Mouse (Mus musculus): Measurements from ENCODE around the gene Cln5.
A peak's percentile ranks its signal among the peaks of the same experiment; 100 is the strongest.

Gene Cln5

GRCm38 (mm10) chr14:103078006-103078912 is 8.2 kb downstream of the Cln5 start:
- no peak for DNase-seq (ENCODE audit: low read depth, low spot score)

DNA sequence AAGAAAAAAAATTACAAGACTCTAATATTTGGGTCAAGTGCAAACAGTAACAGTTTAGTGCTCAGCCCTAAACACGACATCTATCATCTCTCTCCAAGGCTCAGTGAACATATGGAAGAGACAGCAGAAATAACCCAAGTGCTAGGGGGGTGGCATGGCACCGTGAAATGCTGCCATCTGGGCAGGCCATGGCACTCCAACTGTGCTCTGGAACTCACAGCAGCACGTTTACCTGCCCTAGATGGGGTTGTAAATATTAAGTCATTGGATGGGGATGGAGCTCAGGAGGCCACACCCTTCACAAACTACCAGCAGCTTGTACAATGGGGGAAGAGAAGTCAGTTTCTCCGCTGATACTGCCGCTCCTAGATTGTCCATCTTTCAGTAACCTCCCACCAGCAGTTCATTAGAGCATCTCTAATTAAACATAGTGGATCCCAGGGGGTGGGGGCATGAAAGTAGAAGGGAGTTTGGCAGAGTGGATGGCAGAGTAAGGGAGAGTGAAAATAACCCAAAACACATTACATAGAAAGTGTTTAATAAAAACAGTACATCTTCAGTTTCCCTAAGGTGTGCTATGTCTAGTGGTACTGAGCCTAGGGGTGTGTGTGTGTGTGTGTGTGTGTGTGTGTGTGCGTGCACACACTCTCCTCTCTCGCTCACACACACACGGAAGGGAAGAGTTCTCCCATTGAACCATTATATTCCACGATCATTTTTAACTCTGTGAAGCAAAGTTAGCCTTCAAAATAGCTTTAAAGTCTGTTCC is 9.4 kb downstream of the Cln5 start:
- DNase-seq (ENCODE audit: low read depth, low spot score), result no peak

- DNase-seq (ENCODE audit: low read depth, low spot score), result no peak
Observed at GRCm38 (mm10) chr14:103085840-103086533, 16.0 kb downstream of the Cln5 start.

- no peak for DNase-seq (ENCODE audit: low read depth, low spot score)
Observed at GRCm38 (mm10) chr14:103086671-103087324, 16.8 kb downstream of the Cln5 start.

GRCm38 (mm10) chr14:103087846-103088245 is 17.8 kb downstream of the Cln5 start:
- no peak for DNase-seq (ENCODE audit: low read depth, low spot score)

- no peak for DNase-seq (ENCODE audit: low read depth, low spot score)
Observed at GRCm38 (mm10) chr14:103088624-103089023, 18.6 kb downstream of the Cln5 start.

DNA sequence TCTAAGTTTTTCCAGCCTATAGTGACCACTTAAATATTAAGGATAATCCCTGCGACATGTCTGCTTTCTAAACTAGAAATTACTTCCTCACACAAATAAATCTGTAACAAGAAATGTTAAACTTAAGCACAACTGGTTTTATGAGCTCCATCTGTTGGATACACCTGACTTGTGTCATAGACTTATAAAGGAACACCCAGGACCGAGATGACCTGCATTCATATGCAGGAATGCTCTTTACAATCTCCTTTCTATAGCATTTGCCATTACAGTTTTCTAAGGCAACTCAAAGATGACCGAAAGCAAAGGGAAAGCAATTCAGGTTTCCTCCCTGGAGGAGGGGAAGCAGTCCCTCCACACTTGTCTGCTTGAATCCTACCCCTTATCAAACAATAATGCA is 23.2 kb downstream of the Cln5 start:
- DNase-seq (ENCODE audit: low read depth, low spot score), result no peak

DNA sequence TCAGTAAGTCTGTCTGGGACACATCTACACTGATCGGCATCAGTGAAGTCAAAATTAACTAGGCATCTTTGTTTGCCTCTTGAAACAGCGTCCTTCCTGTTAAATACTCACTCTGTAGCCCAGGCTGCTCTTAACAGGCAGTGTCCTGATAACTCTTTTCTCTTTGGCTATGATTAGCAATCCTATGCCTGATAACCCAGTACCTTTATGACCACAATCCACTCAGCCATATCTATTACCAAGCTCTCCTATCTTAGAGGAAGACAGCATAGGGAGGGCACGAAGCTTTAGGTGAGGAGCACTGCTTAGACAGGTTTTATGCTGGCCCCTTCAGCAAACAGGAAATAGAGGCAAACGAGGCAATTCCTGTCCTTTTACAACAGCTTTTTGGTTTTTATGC is 23.7 kb downstream of the Cln5 start:
- no peak for DNase-seq (ENCODE audit: low read depth, low spot score)

DNA sequence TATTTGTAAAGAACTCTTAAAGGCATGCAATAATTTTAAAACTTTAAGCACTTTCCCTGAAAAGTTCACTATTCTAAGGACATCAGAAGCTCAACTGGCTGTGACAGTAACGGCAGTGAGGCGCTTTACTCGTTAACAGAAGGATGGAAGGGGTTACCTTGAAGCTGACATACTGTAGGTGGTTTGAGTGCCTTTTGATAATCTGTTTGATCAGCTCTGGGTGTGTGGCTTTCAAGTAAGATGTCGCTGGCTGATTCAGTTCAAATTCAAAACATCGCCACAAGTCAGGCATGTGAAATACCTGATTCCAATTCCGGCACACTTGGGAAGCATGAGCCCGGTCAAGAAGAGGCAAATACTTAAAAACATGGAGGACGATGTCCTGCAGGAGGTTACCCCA is 25.0 kb downstream of the Cln5 start:
- DNase-seq (ENCODE audit: low read depth, low spot score), result no peak

DNA sequence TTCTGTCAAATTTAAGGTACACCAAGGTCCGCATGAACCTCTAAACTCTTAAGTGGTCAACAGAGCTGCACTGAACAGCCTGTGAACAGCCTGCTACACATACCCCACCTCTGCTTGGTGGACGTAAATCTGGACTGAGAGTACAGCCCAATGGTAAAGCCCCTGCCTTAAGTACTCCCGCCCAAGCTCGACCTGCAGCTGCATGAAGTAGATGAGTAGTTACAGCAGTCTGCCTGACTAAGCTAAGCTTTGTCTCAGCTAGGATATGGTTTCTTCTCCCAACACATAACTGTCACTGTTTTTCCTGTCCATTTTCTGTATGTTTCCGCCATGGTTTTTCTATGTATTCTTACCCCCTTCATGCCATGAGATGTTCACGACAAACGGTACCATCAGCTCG is 25.8 kb downstream of the Cln5 start:
- DNase-seq (ENCODE audit: low read depth, low spot score), result no peak

- no peak for DNase-seq (ENCODE audit: low read depth, low spot score)
Observed at GRCm38 (mm10) chr14:103096621-103097020, 26.6 kb downstream of the Cln5 start.

- no peak for DNase-seq (ENCODE audit: low read depth, low spot score)
Observed at GRCm38 (mm10) chr14:103098213-103098586, 28.2 kb downstream of the Cln5 start.

- peak; percentile 63 for DNase-seq (ENCODE audit: low read depth, low spot score)
Observed at GRCm38 (mm10) chr14:103098587-103099235, 28.7 kb downstream of the Cln5 start.

DNA sequence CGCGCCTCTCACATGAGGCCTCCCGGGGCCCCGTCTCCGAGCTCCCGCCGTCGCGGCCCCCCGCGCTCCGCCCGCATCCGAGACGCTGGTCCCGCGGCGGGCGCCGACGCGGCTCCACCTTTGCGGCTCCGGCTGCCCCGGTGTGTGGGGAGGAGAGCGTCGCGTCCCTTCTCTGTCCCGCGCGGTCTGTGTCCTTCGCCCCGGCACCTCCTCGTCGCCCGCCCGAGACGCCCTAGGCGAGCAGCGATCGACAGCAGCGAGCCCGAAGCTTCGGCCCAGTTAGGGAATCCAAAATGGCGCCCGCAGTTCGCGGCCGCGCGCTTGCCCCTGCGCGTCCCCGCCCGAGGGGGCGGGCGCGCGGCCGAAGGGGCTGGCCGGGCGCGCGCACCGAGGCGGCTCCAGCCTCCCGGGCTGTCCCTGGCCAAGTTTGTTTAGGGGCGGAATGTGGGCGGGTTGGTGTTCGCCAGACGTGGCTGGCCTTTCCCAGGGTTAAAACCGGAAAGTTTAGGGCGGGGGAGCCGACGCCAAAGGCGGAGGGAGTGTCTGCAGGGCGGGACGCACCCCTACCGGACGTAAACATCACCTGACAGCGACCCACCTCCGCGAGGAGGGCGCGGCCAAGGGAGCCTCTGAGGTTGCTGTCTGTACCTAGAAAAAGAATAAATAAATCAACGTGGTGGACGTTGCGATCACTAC is 29.4 kb downstream of the Cln5 start, which contains the start of gene Fbxl3:
Gene Fbxl3 (minus strand): TSS at position 329 of the 696 bp plus-strand sequence.
- DNase-seq (ENCODE audit: low read depth, low spot score), result peak; percentile 74

DNA sequence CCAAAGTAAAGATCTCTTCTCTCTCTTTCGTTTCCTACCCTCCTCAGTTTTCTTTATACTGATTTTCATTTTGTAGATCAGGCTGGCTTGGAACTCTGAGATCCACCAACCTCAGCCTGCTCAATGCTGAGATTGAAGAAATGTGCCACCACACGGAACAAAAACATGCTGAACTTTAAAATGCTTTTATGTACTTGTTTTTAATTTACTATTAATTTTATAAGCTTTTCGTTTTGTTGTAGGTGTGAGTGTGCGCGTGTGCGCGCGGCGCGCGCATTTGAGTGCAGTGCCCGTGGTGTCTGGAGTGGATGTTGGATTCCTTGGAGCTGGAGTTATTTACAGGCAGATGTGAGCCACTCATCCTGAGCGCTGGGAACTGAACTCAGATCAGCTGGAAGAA is 30.3 kb downstream of the Cln5 start:
- no peak for DNase-seq (ENCODE audit: low read depth, low spot score)

DNA sequence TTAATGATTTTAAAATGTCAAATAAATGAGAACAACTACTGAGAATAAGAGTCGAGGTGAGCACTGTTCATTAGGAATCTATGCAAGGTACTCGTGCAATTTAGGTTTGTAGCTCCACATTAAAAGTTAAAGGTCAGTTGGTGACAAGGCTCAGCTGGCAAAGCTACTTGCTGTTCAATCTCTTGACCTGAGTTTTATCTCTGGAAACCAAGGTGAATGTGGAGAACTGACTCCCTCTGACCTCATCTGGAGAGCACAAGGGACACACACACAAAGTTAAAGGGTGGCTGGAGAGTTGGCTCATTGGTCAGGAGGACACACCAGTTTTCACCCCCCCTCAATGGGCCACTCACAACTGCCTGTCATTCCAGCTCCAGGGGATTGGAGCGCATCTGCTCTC is 31.2 kb downstream of the Cln5 start:
- no peak for DNase-seq (ENCODE audit: low read depth, low spot score)

- no peak for DNase-seq (ENCODE audit: low read depth, low spot score)
Observed at GRCm38 (mm10) chr14:103102246-103102645, 32.2 kb downstream of the Cln5 start.

- no peak for DNase-seq (ENCODE audit: low read depth, low spot score)
Observed at GRCm38 (mm10) chr14:103102731-103103335, 32.8 kb downstream of the Cln5 start.

- DNase-seq (ENCODE audit: low read depth, low spot score), result no peak
Observed at GRCm38 (mm10) chr14:103106301-103106700, 36.3 kb downstream of the Cln5 start.

DNA sequence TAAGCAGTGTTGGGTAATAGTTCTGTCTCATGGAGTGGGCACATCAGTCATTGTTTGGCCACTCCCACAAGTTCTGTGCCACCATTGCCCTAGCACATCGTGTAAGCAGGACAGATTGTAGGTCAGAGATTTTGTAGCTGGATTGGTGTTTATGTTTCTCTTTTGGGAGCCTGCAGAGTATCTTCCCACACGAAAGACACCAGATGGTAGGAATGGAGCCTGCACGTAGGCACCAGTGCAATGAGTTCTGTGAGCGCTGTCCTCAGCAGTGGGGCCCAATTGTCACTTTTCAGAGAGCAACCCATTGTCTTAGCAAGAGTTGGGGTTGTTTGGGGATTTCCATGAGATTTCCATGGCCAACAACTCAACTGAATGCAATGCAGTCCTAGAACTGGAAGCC is 40.0 kb downstream of the Cln5 start:
- no peak for DNase-seq (ENCODE audit: low read depth, low spot score)

Data from retina, adult 2 months (tissue).